Mouse (Mus musculus) spleen, adult 2 months (tissue): Measurements from ENCODE around the gene Adss. TPM values are rescaled to one million over a fixed set of nuclear protein-coding genes. Genes with fewer than 3 reads are reported as not detected.

Experiments used
- DNase-seq, 2 experiments: peaks; one replicate each; pipeline versions ENCODE4 v3.0.0 to v3.0.0-alpha.2; 2012 to 2021; ENCODE audit warnings: low spot score in 2 of 2, low read depth in 1 of 2
- H3K27ac ChIP-seq: fragments of 200-500 bp; 2 replicates; pipeline ENCODE4 v1.5.1; 2012; ENCODE audit warnings: low read length, inconsistent platforms; ENCODE audit not compliant: insufficient read depth
- H3K27me3 ChIP-seq: fragments of 200-500 bp; 2 replicates; pipeline ENCODE4 v1.6.1; 2012; ENCODE audit warnings: mild to moderate bottlenecking, moderate library complexity, low read length, inconsistent platforms; ENCODE audit not compliant: control insufficient read depth, insufficient read depth
- H3K36me3 ChIP-seq: fragments of 200-500 bp; 2 replicates; pipeline ENCODE4 v1.6.1; 2012; ENCODE audit warnings: mild to moderate bottlenecking, low read length, inconsistent platforms; ENCODE audit not compliant: control insufficient read depth, insufficient read depth
- H3K4me1 ChIP-seq: fragments of 200-500 bp; 2 replicates; pipeline ENCODE4 v1.6.1; 2011; ENCODE audit warnings: inconsistent platforms; ENCODE audit not compliant: control insufficient read depth, insufficient read depth, insufficient read length
- H3K4me3 ChIP-seq: fragments of 200-500 bp; 2 replicates; pipeline ENCODE4 v1.5.1; 2011; ENCODE audit warnings: mild to moderate bottlenecking, inconsistent platforms; ENCODE audit not compliant: insufficient read depth, insufficient read length; ENCODE audit errors: extremely low read depth
- CTCF ChIP-seq: fragments of 200-500 bp; IDR thresholded peaks from 2 replicates; pipeline ENCODE4 v1.5.1; 2011; ENCODE audit warnings: mild to moderate bottlenecking, inconsistent platforms; ENCODE audit not compliant: insufficient read depth, insufficient read length, insufficient replicate concordance; ENCODE audit errors: extremely low read depth
- POLR2A ChIP-seq: fragments of 200-500 bp; IDR thresholded peaks from 2 replicates; pipeline ENCODE4 v1.6.1; 2011; ENCODE audit warnings: low read depth, low read length, inconsistent platforms
- WGBS: fragments of 180-500 bp; shearing (Covaris S2); methylation state at CpG from one replicate; pipeline ENCODE4 v1.1.7; 2018; 5-methylcytosine and 5-hydroxymethylcytosine counted together
- polyA plus RNA-seq: library from polyadenylated mRNA; depleted of rRNA; stranded (reverse); fragments of >200 nt; gene quantifications from 2 replicates; pipeline ENCODE4 v1.2.3, GENCODE M21; 2012; rRNA removed

Gene Adss
- polyA plus RNA-seq, 1 experiment: 10.4 TPM

DNA sequence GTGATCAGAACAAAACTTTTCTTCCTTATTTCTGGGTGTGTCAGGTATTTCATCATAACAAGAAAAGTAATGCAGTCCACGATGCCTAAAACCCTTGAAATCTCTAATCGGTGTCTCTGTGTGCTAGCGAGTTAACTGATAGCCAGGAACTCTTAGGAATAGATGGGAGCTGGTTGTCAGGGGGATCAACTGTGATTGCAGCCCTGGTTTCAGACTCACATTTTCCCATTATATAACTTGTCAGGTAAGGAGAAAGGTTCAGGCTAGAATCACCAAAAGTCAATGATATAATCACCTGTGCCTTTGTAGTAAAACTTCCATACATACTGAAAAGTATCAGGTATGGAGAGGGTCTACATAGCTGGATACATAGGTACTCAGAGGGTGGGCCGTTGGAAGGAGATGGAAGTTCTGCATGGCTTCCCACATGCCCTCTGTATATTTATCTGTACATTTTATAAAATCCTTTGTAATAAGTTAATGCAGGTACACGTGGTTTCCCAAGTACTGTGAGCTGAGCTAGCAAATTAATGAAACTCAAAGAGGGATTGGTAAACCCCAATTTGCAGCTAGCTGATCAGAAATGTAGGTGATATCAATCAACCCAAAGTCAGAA, 81.8 kb downstream of the Adss start:
- no peaks in the 10 kb centered on the region for H3K4me1 ChIP-seq
- TF ChIP-seq POLR2A (no peak), CTCF (no peak)
- H3K27ac ChIP-seq: no peak overlapping the region
- WGBS: 90% methylated on average over 5 of the region's 5 CpGs
- DNase-seq: no peak
- H3K27me3 ChIP-seq: no peaks in the 10 kb centered on the region
- H3K36me3 ChIP-seq: no peaks in the 10 kb centered on the region
- no peak overlapping the region for H3K4me3 ChIP-seq

DNA sequence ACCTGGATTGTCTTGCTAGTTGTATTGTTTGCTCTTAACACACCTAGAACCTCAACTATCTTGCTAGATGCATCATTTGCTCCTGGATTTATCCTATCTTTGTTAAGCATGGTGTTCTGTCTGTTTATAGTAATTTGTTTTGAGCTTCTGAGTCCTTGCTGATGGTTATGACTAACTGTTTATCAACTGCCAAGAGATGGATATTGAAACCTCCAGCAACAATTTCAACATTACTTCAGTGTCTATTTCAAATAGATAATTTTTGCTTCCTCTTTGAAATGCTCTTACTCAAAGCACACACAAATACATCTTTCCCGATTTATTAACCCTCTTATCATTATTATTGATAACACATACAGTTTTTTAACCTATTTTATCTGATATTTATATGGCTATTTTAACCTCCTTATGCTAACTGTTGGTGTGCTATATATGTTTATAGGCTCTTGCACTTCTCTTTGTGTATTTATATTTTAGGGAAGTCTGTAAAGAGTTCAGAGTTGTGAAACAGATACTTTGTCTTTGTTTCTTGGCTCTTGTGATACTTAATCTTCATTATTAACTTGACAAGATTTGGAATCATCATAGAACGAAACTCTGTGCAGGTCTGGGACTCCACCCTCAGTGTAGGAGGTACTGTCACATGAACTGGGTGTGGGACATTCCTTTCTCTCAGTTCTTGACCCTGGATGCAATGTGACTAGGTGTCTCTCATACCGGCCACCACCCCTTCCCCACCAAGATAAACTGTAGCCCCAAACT, 82.5 kb downstream of the Adss start:
- 69% methylated on average over 3 of the region's 3 CpGs for WGBS

More for the DNA sequence above, 82.5 kb downstream of the Adss start:
- Histone ChIP-seq H3K36me3 (no peaks in the 10 kb centered on the region), H3K27ac (no peak overlapping the region), H3K27me3 (no peaks in the 10 kb centered on the region), H3K4me3 (no peak overlapping the region), H3K4me1 (no peaks in the 10 kb centered on the region)
- TF ChIP-seq CTCF: no peak
- TF ChIP-seq POLR2A: no peak
- DNase-seq: no peak

Other genes starting within 250 kb of the Adss start
- gene 1700016C15Rik, start 66.7 kb downstream of the Adss start, polyA plus RNA-seq: not detected in 2 replicates
- 0.09 and 0.15 TPM in 2 replicates for gene Catspere2, start 186.9 kb upstream of the Adss start, polyA plus RNA-seq